Mouse (Mus musculus) limb, embryonic 11.5 days (tissue): ENCODE results near the gene Gm10401. TPM values are rescaled to one million over a fixed set of nuclear protein-coding genes. Genes with fewer than 3 reads are reported as not detected.

ENCODE experiments used
- ATAC-seq: fragments of 200-750 bp; cut with Nextera tagmentation; 2 replicates; pipeline ENCODE4 v1.8.0; 2017; ENCODE audit warnings: low read depth; ENCODE audit not compliant: insufficient number of reproducible peaks, low FRiP score, low TSS enrichment
- DNase-seq: peaks from one replicate; pipeline ENCODE4 v3.0.0-alpha.2; 2015; ENCODE audit warnings: low spot score
- H3K27ac ChIP-seq: fragments of 300-500 bp; sonication (generic); replicated peaks from 2 replicates; pipeline ENCODE4 v1.5.1; 2014; ENCODE audit warnings: low read depth, mild to moderate bottlenecking, low read length
- H3K27me3 ChIP-seq: fragments of 300-500 bp; sonication (generic); 2 replicates; pipeline ENCODE4 v1.6.1; 2014; ENCODE audit warnings: mild to moderate bottlenecking, low read length, mixed read lengths; ENCODE audit not compliant: control insufficient read depth, insufficient read depth
- H3K36me3 ChIP-seq: fragments of 300-500 bp; sonication (generic); 2 replicates; pipeline ENCODE4 v1.6.1; 2014; ENCODE audit warnings: mild to moderate bottlenecking, low read length, moderate library complexity, mixed read lengths; ENCODE audit not compliant: control insufficient read depth, insufficient read depth
- H3K4me1 ChIP-seq: fragments of 300-500 bp; sonication (generic); 2 replicates; pipeline ENCODE4 v1.6.1; 2014; ENCODE audit warnings: low read length, mixed read lengths; ENCODE audit not compliant: control insufficient read depth, insufficient read depth
- H3K4me2 ChIP-seq: fragments of 300-500 bp; sonication (generic); 2 replicates; pipeline ENCODE4 v1.6.1; 2014; ENCODE audit warnings: low read depth, mild to moderate bottlenecking, moderate library complexity; ENCODE audit not compliant: severe bottlenecking
- H3K4me3 ChIP-seq: fragments of 300-500 bp; sonication (generic); 2 replicates; pipeline ENCODE4 v1.5.1; 2014; ENCODE audit warnings: low read depth, low read length
- H3K9ac ChIP-seq: fragments of 300-500 bp; sonication (generic); 2 replicates; pipeline ENCODE4 v1.6.1; 2014; ENCODE audit warnings: mild to moderate bottlenecking, low read length
- H3K9me3 ChIP-seq: fragments of 300-500 bp; sonication (generic); 2 replicates; pipeline ENCODE4 v1.6.1; 2016; ENCODE audit warnings: low read length; ENCODE audit not compliant: control insufficient read depth
- WGBS: fragments of 180-500 bp; shearing (Covaris S2); extraction: QIAGEN DNeasy Blood & Tissue Kit; methylation state at CpG from one replicate; pipeline ENCODE4 v1.1.7; 2014; 5-methylcytosine and 5-hydroxymethylcytosine counted together
- polyA plus RNA-seq: library from polyadenylated mRNA; unstranded; fragments of >200 nt; fragmentation: Nextera tagmentation; extraction: Ambion mirVana; gene quantifications from 2 replicates; pipeline ENCODE4 v1.2.1, GENCODE M21; 2014

Gene Gm10401
- polyA plus RNA-seq, 1 experiment from 2014 or later: 36.5 TPM

- WGBS: 86% methylated on average over 8 of the region's 8 CpGs
These were observed 37.9 kb downstream of the Gm10401 start for GRCm38 (mm10) chr5:115060067-115060695.

DNA sequence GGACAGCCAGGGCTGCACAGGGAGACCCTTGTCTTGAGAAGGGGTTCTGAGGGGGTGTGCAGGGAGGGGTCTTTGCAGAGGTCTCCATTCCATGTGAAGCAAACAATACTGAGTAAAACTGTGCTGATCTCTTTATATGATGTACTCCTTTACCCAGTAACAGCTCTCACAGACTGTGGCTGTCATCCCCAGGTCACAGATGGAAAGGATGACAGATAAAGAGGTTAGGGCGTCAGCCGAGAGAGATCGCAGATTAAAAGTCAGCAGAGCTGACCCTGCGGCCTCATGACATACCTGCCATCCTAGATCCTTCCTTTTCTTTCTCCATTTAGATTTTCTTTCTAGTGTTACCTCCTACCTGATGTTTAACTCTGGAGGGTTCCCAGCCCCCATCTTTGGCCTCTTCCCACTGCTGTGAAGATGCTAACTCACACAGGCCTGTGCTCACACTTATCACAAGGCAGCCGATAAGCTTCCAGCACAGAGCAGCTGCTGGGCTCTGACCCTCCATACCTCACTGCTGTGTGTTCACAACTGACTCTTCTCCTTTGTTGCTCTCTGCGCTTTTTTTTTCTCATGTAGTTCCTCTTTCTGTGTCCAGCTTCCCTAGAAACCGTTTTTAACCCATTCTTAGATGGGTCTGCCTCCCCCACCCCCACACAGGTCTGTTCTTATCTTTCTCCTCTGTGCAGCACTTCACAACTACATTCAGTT lies 39.4 kb downstream of the Gm10401 start:
- DNase-seq (no peak), ATAC-seq (no peak)
- H3K36me3 ChIP-seq: peaks cover 2% of the 10 kb centered on the region; the same call in 1 of the 2 replicates
- H3K9ac ChIP-seq: no peak overlapping the region
- H3K4me2 ChIP-seq: no peak overlapping the region
- no peaks in the 10 kb centered on the region for H3K9me3 ChIP-seq
- no peak overlapping the region for H3K4me3 ChIP-seq
- no peaks in the 10 kb centered on the region for H3K27me3 ChIP-seq
- H3K4me1 ChIP-seq: 0 out of 2 replicates have a peak, but pooled peaks cover 1% of the 10 kb centered on the region
- H3K27ac ChIP-seq: no peak overlapping the region
- 90% methylated on average over 7 of the region's 7 CpGs for WGBS

More at GRCm38 (mm10) chr5:115060067-115060695, 37.9 kb downstream of the Gm10401 start:
- Histone ChIP-seq H3K4me3 (no peak overlapping the region), H3K4me2 (no peak overlapping the region), H3K27ac (no peak overlapping the region), H3K9me3 (no peaks in the 10 kb centered on the region), H3K9ac (no peak overlapping the region), H3K27me3 (no peaks in the 10 kb centered on the region), H3K4me1 (no peaks in the 10 kb centered on the region), H3K36me3 (peaks cover 2% of the 10 kb centered on the region; the same call in 1 of the 2 replicates)
- no peak for DNase-seq
- no peak for ATAC-seq

DNA sequence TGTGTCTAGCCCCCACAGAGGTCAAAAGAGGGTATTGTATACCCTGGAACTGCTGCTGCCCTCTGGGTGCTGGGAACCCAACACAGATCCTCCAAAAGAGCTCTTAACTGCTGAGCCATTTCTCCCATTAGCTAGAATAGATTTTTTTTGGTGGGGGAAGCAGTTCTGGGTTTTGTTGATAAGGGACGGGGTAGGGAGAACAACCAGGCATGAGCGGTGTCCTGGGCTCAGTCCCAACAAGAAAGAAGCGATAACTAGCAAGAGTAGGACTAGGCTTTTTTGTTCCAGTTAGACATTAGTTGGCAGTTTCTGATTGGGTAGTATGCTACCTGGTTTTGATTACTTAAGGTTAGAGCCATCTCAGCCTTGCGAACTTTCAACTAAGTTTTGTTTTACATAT lies 40.9 kb downstream of the Gm10401 start:
- Histone ChIP-seq H3K4me2 (no peak overlapping the region), H3K4me3 (no peak overlapping the region), H3K27ac (no peak overlapping the region), H3K36me3 (no peaks in the 10 kb centered on the region), H3K27me3 (no peaks in the 10 kb centered on the region), H3K9ac (no peak overlapping the region), H3K9me3 (no peaks in the 10 kb centered on the region), H3K4me1 (peaks cover 8% of the 10 kb centered on the region)
- no peak for ATAC-seq
- DNase-seq: no peak
- 94% methylated on average over 4 of the region's 4 CpGs for WGBS

DNA sequence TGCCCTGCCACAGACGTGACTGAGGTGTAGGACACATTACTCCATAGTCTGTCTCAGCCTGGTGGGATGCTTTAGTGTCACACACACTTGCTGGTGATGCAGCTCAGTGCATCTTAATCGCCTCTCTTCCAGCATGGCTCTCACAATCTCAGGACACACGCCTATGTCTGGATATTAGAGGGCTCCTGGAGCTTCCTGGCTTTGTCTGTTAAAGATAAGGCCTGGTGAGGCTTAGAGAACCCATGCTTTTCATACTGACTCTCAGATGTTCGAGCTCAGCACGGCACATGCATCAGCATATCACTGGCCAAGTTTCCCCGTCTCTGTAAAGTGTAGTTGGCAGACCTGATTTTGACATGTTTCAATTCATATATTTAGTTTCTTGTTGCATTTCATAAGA lies 42.7 kb downstream of the Gm10401 start:
- 84% methylated on average over 6 of the region's 6 CpGs for WGBS
- no peak overlapping the region for H3K27ac ChIP-seq
- no peak overlapping the region for H3K4me3 ChIP-seq
- H3K27me3 ChIP-seq: no peaks in the 10 kb centered on the region
- no peaks in the 10 kb centered on the region for H3K9me3 ChIP-seq
- DNase-seq (no peak), ATAC-seq (no peak)
- H3K4me2 ChIP-seq: no peak overlapping the region
- no peaks in the 10 kb centered on the region for H3K36me3 ChIP-seq
- H3K9ac ChIP-seq: no peak overlapping the region
- peaks cover 8% of the 10 kb centered on the region for H3K4me1 ChIP-seq

GRCm38 (mm10) chr5:115053791-115054396 lies 44.2 kb downstream of the Gm10401 start:
- Histone ChIP-seq H3K4me1 (peaks cover 8% of the 10 kb centered on the region), H3K27me3 (no peaks in the 10 kb centered on the region), H3K4me3 (no peak overlapping the region), H3K4me2 (no peak overlapping the region), H3K9ac (no peak overlapping the region), H3K9me3 (no peaks in the 10 kb centered on the region), H3K36me3 (no peaks in the 10 kb centered on the region), H3K27ac (no peak overlapping the region)
- DNase-seq: no peak
- no peak for ATAC-seq
- 88% methylated on average over 22 of the region's 22 CpGs for WGBS

- no peak overlapping the region for H3K27ac ChIP-seq
- no peak for ATAC-seq
- no peaks in the 10 kb centered on the region for H3K27me3 ChIP-seq
- H3K4me2 ChIP-seq: no peak overlapping the region
- WGBS: 78% methylated on average over 8 of the region's 8 CpGs
- DNase-seq: no peak
- H3K4me1 ChIP-seq: peaks cover 8% of the 10 kb centered on the region
- no peaks in the 10 kb centered on the region for H3K36me3 ChIP-seq
- no peaks in the 10 kb centered on the region for H3K9me3 ChIP-seq
- H3K4me3 ChIP-seq: no peak overlapping the region
- no peak overlapping the region for H3K9ac ChIP-seq
These were observed 45.5 kb downstream of the Gm10401 start for GRCm38 (mm10) chr5:115052546-115052945.

GRCm38 (mm10) chr5:115050776-115051175 lies 47.3 kb downstream of the Gm10401 start:
- no peak for ATAC-seq
- H3K4me2 ChIP-seq: no peak overlapping the region
- H3K27ac ChIP-seq: no peak overlapping the region
- H3K4me1 ChIP-seq: peaks cover 8% of the 10 kb centered on the region
- H3K9me3 ChIP-seq: no peaks in the 10 kb centered on the region
- DNase-seq: no peak
- H3K27me3 ChIP-seq: no peaks in the 10 kb centered on the region
- no peaks in the 10 kb centered on the region for H3K36me3 ChIP-seq
- H3K9ac ChIP-seq: no peak overlapping the region
- no peak overlapping the region for H3K4me3 ChIP-seq
- WGBS: 85% methylated on average over 6 of the region's 6 CpGs

- H3K4me1 ChIP-seq: peaks cover 8% of the 10 kb centered on the region
- H3K9ac ChIP-seq: no peak overlapping the region
- no peak overlapping the region for H3K4me2 ChIP-seq
- 86% methylated on average over 6 of the region's 6 CpGs for WGBS
- H3K4me3 ChIP-seq: no peak overlapping the region
- H3K27ac ChIP-seq: no peak overlapping the region
- no peaks in the 10 kb centered on the region for H3K36me3 ChIP-seq
- H3K27me3 ChIP-seq: no peaks in the 10 kb centered on the region
- DNase-seq (no peak), ATAC-seq (no peak)
- no peaks in the 10 kb centered on the region for H3K9me3 ChIP-seq
These were observed 48.4 kb downstream of the Gm10401 start for GRCm38 (mm10) chr5:115049692-115050091.
